Mouse (Mus musculus) effector memory CD4-positive, alpha-beta T cell, adult 7 months (primary cell): Measurements from ENCODE around the gene Cd180. TPM values are rescaled to one million over a fixed set of nuclear protein-coding genes. Genes with fewer than 3 reads are reported as not detected.

Experiments used
- polyA plus RNA-seq: library from polyadenylated mRNA; unstranded; fragments of 100-300 nt; shearing (Covaris generic); gene quantifications from one replicate; pipeline ENCODE4 v1.2.1, GENCODE M21; 2017

Gene Cd180
- 0.84 TPM for polyA plus RNA-seq

DNA sequence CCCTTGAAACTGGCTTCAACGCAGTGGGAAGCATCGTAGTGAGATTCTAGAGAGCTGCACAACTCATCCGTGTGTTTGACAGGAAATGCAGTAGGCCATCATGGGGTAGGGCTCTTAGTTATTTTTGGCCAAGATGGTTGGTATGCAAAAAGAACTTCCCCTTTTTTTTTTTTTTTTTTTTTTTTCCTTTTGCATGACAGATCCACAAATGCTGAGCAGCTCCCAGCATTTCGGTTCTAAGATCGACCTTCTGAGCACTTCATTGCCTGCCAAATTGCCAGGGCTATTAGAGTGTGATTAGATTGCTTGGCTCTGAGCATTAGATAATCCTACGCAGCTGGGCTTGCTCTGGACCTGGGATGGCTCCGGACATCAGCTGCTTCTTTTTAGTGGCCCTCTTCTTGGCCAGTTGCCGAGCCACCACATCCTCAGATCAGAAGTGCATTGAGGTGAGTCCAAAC, at the start of gene Cd180:
TSS of gene Cd180 (plus strand) at position 218 of the 461 bp plus-strand sequence.

